8 mouse cellular contexts compared by ENCODE assay signal in genomic region chr19:42089103-42089747, GRCm38 (mm10). TPM values are rescaled to one million over a fixed set of nuclear protein-coding genes. Genes with fewer than 3 reads are reported as not detected.
A peak's percentile ranks its signal among the peaks of the same experiment; 100 is the strongest.
DNase-seq lines count a peak whose midpoint lies in the region; ATAC-seq and TF ChIP-seq lines count a peak whose summit lies in the region.

No protein-coding gene starts in this region.

- no peaks in the 10 kb centered on the region for H3K27me3 ChIP-seq in ES-Bruce4 (ENCODE audit: control insufficient read depth, insufficient read depth, low read length, poor library complexity, severe bottlenecking)
- no peaks in the 10 kb centered on the region for H3K27me3 ChIP-seq in forebrain, postnatal 0 days (ENCODE audit: insufficient read depth, low read length)
- H3K27me3 ChIP-seq in lung, embryonic 15.5 days: no peaks in the 10 kb centered on the region

- peak overlapping the region; percentile 88 for H3K27ac ChIP-seq in ES-Bruce4 (ENCODE audit: insufficient read depth, low read length)
- H3K27ac ChIP-seq in forebrain, postnatal 0 days (ENCODE audit: low read depth, low read length): peak overlapping the region; percentile 36
- peak overlapping the region; percentile 90 for H3K27ac ChIP-seq in lung, embryonic 15.5 days

- TF ChIP-seq POLR2A in ES-Bruce4 (IDR thresholded peaks at IDR 0.05; ENCODE audit: insufficient read depth, low read length): no peak

- no peaks in the 10 kb centered on the region for H3K9me3 ChIP-seq in ES-Bruce4 (replicated peaks; ENCODE audit: control insufficient read depth, insufficient read depth, low read length, poor library complexity, severe bottlenecking)
- H3K9me3 ChIP-seq in forebrain, postnatal 0 days (ENCODE audit: low read length): no peaks in the 10 kb centered on the region
- H3K9me3 ChIP-seq in lung, embryonic 15.5 days: no peaks in the 10 kb centered on the region

- no peak for TF ChIP-seq EP300 in ES-Bruce4 (IDR thresholded peaks at IDR 0.05; ENCODE audit: insufficient read depth, low read depth, low read length)

- WGBS in forebrain, postnatal 0 days: 19% methylated on average over 14 of the region's 14 CpGs
- WGBS in lung, embryonic 15.5 days: 21% methylated on average over 14 of the region's 14 CpGs

- H3K4me3 ChIP-seq in ES-Bruce4 (ENCODE audit: low read depth, low read length): peak overlapping the region; percentile 30
- H3K4me3 ChIP-seq in forebrain, postnatal 0 days (ENCODE audit: low read depth, low read length): peak overlapping the region; percentile 99
- H3K4me3 ChIP-seq in lung, embryonic 15.5 days: peak overlapping the region; percentile 93

- peak; percentile 60 for DNase-seq in cerebellum, adult 11-12 months
- peak; percentile 36 for DNase-seq in forebrain, postnatal 0 days
- DNase-seq in heart, postnatal 4 days: peak; percentile 53
- peak; percentile 37 to 54 for DNase-seq in layer of hippocampus, adult 8-10 months (ENCODE audit: low spot score in 2 of 2)
- DNase-seq in thymus, postnatal 0 days (ENCODE audit: low spot score): peak; percentile 88

- ATAC-seq in forebrain, postnatal 0 days: no peak
- no peak for ATAC-seq in lung, embryonic 15.5 days (ENCODE audit: borderline replicate concordance, extremely low read depth, low FRiP score, low TSS enrichment)
- peak; percentile 53 for ATAC-seq in neutrophil, adult 5-6 weeks (ENCODE audit: extremely low read depth, insufficient number of reproducible peaks, low FRiP score, poor library complexity, severe bottlenecking)

- H3K9ac ChIP-seq in ES-Bruce4 (ENCODE audit: low read depth, poor library complexity, severe bottlenecking): peak overlapping the region; percentile 5; the same call in 1 of the 2 replicates
- peak overlapping the region; percentile 10; the same call in 1 of the 2 replicates for H3K9ac ChIP-seq in forebrain, postnatal 0 days
- H3K9ac ChIP-seq in lung, embryonic 15.5 days: no peak overlapping the region

- no peaks in the 10 kb centered on the region for H3K4me1 ChIP-seq in ES-Bruce4 (ENCODE audit: control insufficient read depth, insufficient read depth, low read length)
- H3K4me1 ChIP-seq in forebrain, postnatal 0 days (ENCODE audit: insufficient read depth): peaks cover 21% of the 10 kb centered on the region; the same call in 1 of the 2 replicates
- peaks cover 28% of the 10 kb centered on the region for H3K4me1 ChIP-seq in lung, embryonic 15.5 days

- H3K4me2 ChIP-seq in forebrain, postnatal 0 days (ENCODE audit: low read depth): peak overlapping the region; percentile 54
- peak overlapping the region; percentile 65 for H3K4me2 ChIP-seq in lung, embryonic 15.5 days

- H3K36me3 ChIP-seq in ES-Bruce4 (ENCODE audit: control insufficient read depth, insufficient read depth, low read length, poor library complexity, severe bottlenecking): peaks cover 2% of the 10 kb centered on the region; the same call in 1 of the 2 replicates
- no peaks in the 10 kb centered on the region for H3K36me3 ChIP-seq in forebrain, postnatal 0 days (ENCODE audit: insufficient read depth)
- H3K36me3 ChIP-seq in lung, embryonic 15.5 days: peaks cover 6% of the 10 kb centered on the region

- TF ChIP-seq CTCF in ES-Bruce4 (IDR thresholded peaks at IDR 0.05; ENCODE audit: low read depth, low read length): no peak
- TF ChIP-seq CTCF in forebrain, postnatal 0 days (IDR thresholded peaks at IDR 0.05; ENCODE audit: low read depth): no peak

RNA-seq across cellular contexts. Expression of gene Pi4k2a, which starts 1.0 kb away (rescaled TPM):
- polyA plus RNA-seq in ES-Bruce4 (2011; ENCODE audit: insufficient read depth, insufficient read length, low read depth, missing spikeins): 27.2 and 30.4 TPM in 2 replicates
- total RNA-seq in forebrain, postnatal 0 days (2014; rRNA removed): 13.7 and 16.3 TPM in 2 replicates
- polyA plus RNA-seq in forebrain, postnatal 0 days (2015; fragmentation: Nextera tagmentation; extraction: Ambion mirVana): 29.7 and 34.1 TPM in 2 replicates
- total RNA-seq in heart, postnatal 4 days (2021): 10 to 100 TPM; 16.7 to 19.5 TPM
- 10 to 100 TPM; 64.8 to 71.3 (median 69.0) TPM for total RNA-seq in layer of hippocampus, adult 8-10 months (2022)
- 21.7 and 26.1 TPM in 2 replicates for polyA plus RNA-seq in lung, embryonic 15.5 days (2015; fragmentation: Nextera tagmentation; extraction: Ambion mirVana)
- total RNA-seq in neutrophil, adult 5-6 weeks (2017): 13.3 and 13.4 TPM in 2 replicates
- polyA plus RNA-seq in thymus, postnatal 0 days (2015; fragmentation: Nextera tagmentation; extraction: Ambion mirVana): 20.1 and 23.3 TPM in 2 replicates

RNA-seq across cellular contexts. Expression of gene Morn4, which starts 3.1 kb away (rescaled TPM):
- polyA plus RNA-seq in ES-Bruce4 (2011; ENCODE audit: insufficient read depth, insufficient read length, low read depth, missing spikeins): 18.8 and 19.6 TPM in 2 replicates
- 55.9 and 57.0 TPM in 2 replicates for total RNA-seq in forebrain, postnatal 0 days (2014; rRNA removed)
- polyA plus RNA-seq in forebrain, postnatal 0 days (2015; fragmentation: Nextera tagmentation; extraction: Ambion mirVana): 150 and 167 TPM in 2 replicates
- total RNA-seq in heart, postnatal 4 days (2021): 10 to 100 TPM in 1 of 2 experiments, 1 to 10 TPM in 1; 8.8 to 10.6 TPM
- 10 to 100 TPM; 59.1 to 70.6 (median 64.3) TPM for total RNA-seq in layer of hippocampus, adult 8-10 months (2022)
- polyA plus RNA-seq in lung, embryonic 15.5 days (2015; fragmentation: Nextera tagmentation; extraction: Ambion mirVana): 21.1 and 22.9 TPM in 2 replicates
- not detected in 2 replicates for total RNA-seq in neutrophil, adult 5-6 weeks (2017)
- 1.8 and 2.2 TPM in 2 replicates for polyA plus RNA-seq in thymus, postnatal 0 days (2015; fragmentation: Nextera tagmentation; extraction: Ambion mirVana)

RNA-seq across cellular contexts. Expression of gene 4933411K16Rik, which starts 37.2 kb away (rescaled TPM):
- not detected in 2 replicates for polyA plus RNA-seq in ES-Bruce4 (2011; ENCODE audit: insufficient read depth, insufficient read length, low read depth, missing spikeins)
- total RNA-seq in forebrain, postnatal 0 days (2014; rRNA removed): 0.15 and 0.24 TPM in 2 replicates
- not detected in 2 replicates for polyA plus RNA-seq in forebrain, postnatal 0 days (2015; fragmentation: Nextera tagmentation; extraction: Ambion mirVana)
- under 1 TPM; 0.26 to 0.50 TPM for total RNA-seq in heart, postnatal 4 days (2021)
- total RNA-seq in layer of hippocampus, adult 8-10 months (2022): 1 to 10 TPM; 1.7 to 2.7 (median 2.1) TPM
- polyA plus RNA-seq in lung, embryonic 15.5 days (2015; fragmentation: Nextera tagmentation; extraction: Ambion mirVana): not detected in 2 replicates
- not detected in 2 replicates for total RNA-seq in neutrophil, adult 5-6 weeks (2017)
- polyA plus RNA-seq in thymus, postnatal 0 days (2015; fragmentation: Nextera tagmentation; extraction: Ambion mirVana): not detected in 2 replicates

RNA-seq across cellular contexts. Expression of gene Avpi1, which starts 39.6 kb away (rescaled TPM):
- 44.7 and 49.2 TPM in 2 replicates for polyA plus RNA-seq in ES-Bruce4 (2011; ENCODE audit: insufficient read depth, insufficient read length, low read depth, missing spikeins)
- total RNA-seq in forebrain, postnatal 0 days (2014; rRNA removed): 9.5 and 17.5 TPM in 2 replicates
- 14.3 and 15.4 TPM in 2 replicates for polyA plus RNA-seq in forebrain, postnatal 0 days (2015; fragmentation: Nextera tagmentation; extraction: Ambion mirVana)
- 10 to 100 TPM; 17.9 to 19.5 TPM for total RNA-seq in heart, postnatal 4 days (2021)
- total RNA-seq in layer of hippocampus, adult 8-10 months (2022): 10 to 100 TPM; 18.1 to 24.6 (median 21.4) TPM
- 64.3 and 64.4 TPM in 2 replicates for polyA plus RNA-seq in lung, embryonic 15.5 days (2015; fragmentation: Nextera tagmentation; extraction: Ambion mirVana)
- total RNA-seq in neutrophil, adult 5-6 weeks (2017): 0.35 and 3.2 TPM in 2 replicates
- 20.6 and 21.3 TPM in 2 replicates for polyA plus RNA-seq in thymus, postnatal 0 days (2015; fragmentation: Nextera tagmentation; extraction: Ambion mirVana)

RNA-seq across cellular contexts. Expression of gene Hoga1, which starts 43.8 kb away (rescaled TPM):
- polyA plus RNA-seq in ES-Bruce4 (2011; ENCODE audit: insufficient read depth, insufficient read length, low read depth, missing spikeins): 0.91 and 1.2 TPM in 2 replicates
- 3.3 and 3.6 TPM in 2 replicates for total RNA-seq in forebrain, postnatal 0 days (2014; rRNA removed)
- polyA plus RNA-seq in forebrain, postnatal 0 days (2015; fragmentation: Nextera tagmentation; extraction: Ambion mirVana): 2.8 and 3.5 TPM in 2 replicates
- total RNA-seq in heart, postnatal 4 days (2021): 1 to 10 TPM; 2.5 to 2.8 TPM
- 10 to 100 TPM in 1 of 4 experiments, 1 to 10 TPM in 3; 7.2 to 11.6 (median 8.9) TPM for total RNA-seq in layer of hippocampus, adult 8-10 months (2022)
- polyA plus RNA-seq in lung, embryonic 15.5 days (2015; fragmentation: Nextera tagmentation; extraction: Ambion mirVana): 1.0 and 1.5 TPM in 2 replicates
- total RNA-seq in neutrophil, adult 5-6 weeks (2017): not detected in 2 replicates
- 0.77 and 1.4 TPM in 2 replicates for polyA plus RNA-seq in thymus, postnatal 0 days (2015; fragmentation: Nextera tagmentation; extraction: Ambion mirVana)

Comparison
In these comparisons a context has a peak if more than half of its experiments do, and no peak if none do; other contexts are left out.
1. H3K27ac ChIP-seq: peak in every context shown above with its lines; median percentile 90 in lung, embryonic 15.5 days; 88 in ES-Bruce4; 36 in forebrain, postnatal 0 days.
2. H3K4me3 ChIP-seq: peak in every context shown above with its lines; median percentile 99 in forebrain, postnatal 0 days; 93 in lung, embryonic 15.5 days; 30 in ES-Bruce4.
3. DNase-seq: peak in every context shown above with its lines; median percentile 88 in thymus, postnatal 0 days; 60 in cerebellum, adult 11-12 months; 53 in heart, postnatal 4 days; 46 in layer of hippocampus, adult 8-10 months; 36 in forebrain, postnatal 0 days.